Mouse (Mus musculus) embryonic facial prominence, embryonic 11.5 days (tissue): ENCODE measurements around the gene Arid3b. TPM values are rescaled to one million over a fixed set of nuclear protein-coding genes. Genes with fewer than 3 reads are reported as not detected.

Experiments
- ATAC-seq: fragments of 200-750 bp; cut with Nextera tagmentation; replicated peaks from 2 replicates; pipeline ENCODE4 v1.8.0; 2017; ENCODE audit warnings: low read depth; ENCODE audit not compliant: insufficient number of reproducible peaks, low FRiP score, low TSS enrichment
- DNase-seq: peaks from one replicate; pipeline ENCODE4 v3.0.0-alpha.2; 2015; ENCODE audit warnings: low spot score
- H3K27ac ChIP-seq: fragments of 300-500 bp; sonication (generic); replicated peaks from 2 replicates; pipeline ENCODE4 v1.5.1; 2014; ENCODE audit warnings: mild to moderate bottlenecking, low read depth, low read length, control low read depth
- H3K27me3 ChIP-seq: fragments of 300-500 bp; sonication (generic); 2 replicates; pipeline ENCODE4 v1.6.1; 2014; ENCODE audit warnings: mild to moderate bottlenecking, low read length, moderate library complexity, mixed read lengths; ENCODE audit not compliant: control insufficient read depth, insufficient read depth
- H3K36me3 ChIP-seq: fragments of 300-500 bp; sonication (generic); replicated peaks from 2 replicates; pipeline ENCODE4 v1.6.1; 2014; ENCODE audit warnings: low read depth, mild to moderate bottlenecking, low read length, moderate library complexity, mixed read lengths; ENCODE audit not compliant: control insufficient read depth, insufficient read depth
- H3K4me1 ChIP-seq: fragments of 300-500 bp; sonication (generic); 2 replicates; pipeline ENCODE4 v1.6.1; 2014; ENCODE audit warnings: low read length, mixed read lengths; ENCODE audit not compliant: control insufficient read depth, insufficient read depth
- H3K4me2 ChIP-seq: fragments of 300-500 bp; sonication (generic); 2 replicates; pipeline ENCODE4 v1.6.1; 2014; ENCODE audit warnings: low read depth, mild to moderate bottlenecking, control low read depth, low read length, moderate library complexity
- H3K4me3 ChIP-seq: fragments of 300-500 bp; sonication (generic); 2 replicates; pipeline ENCODE4 v1.5.1; 2014; ENCODE audit warnings: low read depth, low read length, control low read depth
- H3K9ac ChIP-seq: fragments of 300-500 bp; sonication (generic); replicated peaks from 2 replicates; pipeline ENCODE4 v1.6.1; 2014; ENCODE audit warnings: mild to moderate bottlenecking, control low read depth, low read length
- H3K9me3 ChIP-seq: fragments of 300-500 bp; sonication (generic); replicated peaks from 2 replicates; pipeline ENCODE4 v1.6.1; 2016; ENCODE audit warnings: mild to moderate bottlenecking, low read length, inconsistent platforms, mixed read lengths; ENCODE audit not compliant: control insufficient read depth
- WGBS: fragments of 180-500 bp; shearing (Covaris S2); extraction: QIAGEN DNeasy Blood & Tissue Kit; methylation state at CpG from one replicate; pipeline ENCODE4 v1.1.7; 2014; 5-methylcytosine and 5-hydroxymethylcytosine counted together
- polyA plus RNA-seq: library from polyadenylated mRNA; unstranded; fragments of >200 nt; fragmentation: Nextera tagmentation; extraction: Ambion mirVana; gene quantifications from 2 replicates; pipeline ENCODE4 v1.2.1, GENCODE M21; 2014

The Arid3b gene
- polyA plus RNA-seq, 1 experiment from 2014 or later, result 23.2 TPM

DNA sequence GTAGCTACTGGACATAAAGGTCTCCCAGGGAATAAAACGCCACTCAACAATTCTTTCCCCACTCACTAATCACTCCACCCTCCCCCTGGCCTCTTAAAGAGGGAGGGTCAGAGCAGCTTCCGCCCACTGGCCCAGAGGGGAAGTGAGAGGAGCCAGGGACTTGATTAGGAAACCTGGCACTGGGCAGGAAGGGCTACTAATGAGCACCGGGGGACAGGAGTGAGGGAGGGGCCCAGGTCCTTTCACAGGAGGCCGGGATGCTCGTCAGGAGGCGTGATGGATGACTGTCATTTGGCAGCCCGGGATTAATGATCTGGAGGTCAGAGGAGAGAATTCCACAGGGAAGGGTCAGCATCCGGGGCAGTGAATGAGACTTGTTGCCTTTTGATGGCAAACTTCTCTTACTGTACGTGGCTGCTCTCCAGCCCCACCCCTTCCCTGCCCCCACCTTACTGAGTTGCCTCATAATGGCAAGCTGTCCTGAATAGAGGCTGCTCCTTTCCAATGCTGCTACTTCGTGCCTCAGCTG lies 37.8 kb downstream of the Arid3b start:
- DNase-seq (peak; percentile 39), ATAC-seq (peak; percentile 63)
- Histone ChIP-seq H3K4me1 (no peaks in the 10 kb centered on the region; the same call in none of the 2 replicates), H3K9me3 (no peaks in the 10 kb centered on the region), H3K4me2 (no peak overlapping the region), H3K4me3 (no peak overlapping the region), H3K27ac (no peak overlapping the region), H3K27me3 (no peaks in the 10 kb centered on the region), H3K36me3 (peaks cover 3% of the 10 kb centered on the region; the same call in 1 of the 2 replicates), H3K9ac (no peak overlapping the region)
- WGBS, result 7% methylated on average over 10 of the region's 10 CpGs

DNA sequence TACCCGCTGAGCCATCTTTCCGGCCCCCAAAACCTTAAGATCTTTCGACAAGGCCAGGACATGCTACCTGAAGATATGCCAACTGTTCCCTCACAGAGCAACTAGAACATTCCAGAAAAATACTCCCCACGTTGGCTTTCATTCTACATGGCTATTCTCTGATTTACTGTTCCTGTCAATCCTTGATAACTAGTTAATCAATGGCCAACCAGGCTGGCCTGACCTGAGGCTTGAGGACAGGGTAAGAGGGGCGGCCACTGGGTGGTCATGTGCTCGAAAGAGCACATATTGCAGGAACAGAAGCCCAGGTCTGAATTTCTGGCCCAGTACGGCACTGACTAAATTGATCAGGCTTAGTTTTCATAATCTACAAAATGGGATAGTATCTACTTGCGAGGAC lies 39.1 kb downstream of the Arid3b start:
- Histone ChIP-seq H3K9me3 (no peaks in the 10 kb centered on the region), H3K27ac (no peak overlapping the region), H3K9ac (no peak overlapping the region), H3K27me3 (no peaks in the 10 kb centered on the region), H3K36me3 (peaks cover 3% of the 10 kb centered on the region; the same call in 1 of the 2 replicates), H3K4me1 (no peaks in the 10 kb centered on the region; the same call in 1 of the 2 replicates), H3K4me3 (no peak overlapping the region), H3K4me2 (no peak overlapping the region)
- DNase-seq (no peak), ATAC-seq (no peak)
- 94% methylated on average over 8 of the region's 8 CpGs for WGBS

DNA sequence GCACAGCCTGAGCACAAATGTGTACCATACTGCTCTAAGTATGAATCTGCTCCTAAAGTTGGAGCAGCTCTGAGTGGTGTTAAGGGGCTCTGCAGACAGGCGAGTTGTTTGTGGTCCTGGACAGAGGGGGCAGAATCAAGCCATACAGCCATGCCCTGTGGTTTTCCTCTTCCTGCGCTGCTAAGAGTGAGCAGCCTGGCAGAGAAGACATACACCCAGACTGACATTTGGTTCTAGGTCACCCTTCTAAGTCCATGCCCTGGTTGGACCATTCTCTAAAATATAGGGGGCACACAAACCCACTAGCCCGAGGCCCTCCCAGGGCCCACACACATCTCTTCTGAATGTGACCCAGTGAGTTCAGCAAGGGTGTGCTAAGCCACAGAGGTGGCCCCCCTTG lies 46.9 kb downstream of the Arid3b start:
- DNase-seq, result no peak
- no peaks in the 10 kb centered on the region for H3K27me3 ChIP-seq
- peaks cover 2% of the 10 kb centered on the region for H3K36me3 ChIP-seq
- no peak overlapping the region for H3K27ac ChIP-seq
- H3K9ac ChIP-seq, result no peak overlapping the region
- no peak overlapping the region for H3K4me2 ChIP-seq
- no peak overlapping the region for H3K4me3 ChIP-seq
- no peaks in the 10 kb centered on the region for H3K9me3 ChIP-seq
- ATAC-seq, result no peak
- 85% methylated on average over 3 of the region's 3 CpGs for WGBS
- no peaks in the 10 kb centered on the region for H3K4me1 ChIP-seq

DNA sequence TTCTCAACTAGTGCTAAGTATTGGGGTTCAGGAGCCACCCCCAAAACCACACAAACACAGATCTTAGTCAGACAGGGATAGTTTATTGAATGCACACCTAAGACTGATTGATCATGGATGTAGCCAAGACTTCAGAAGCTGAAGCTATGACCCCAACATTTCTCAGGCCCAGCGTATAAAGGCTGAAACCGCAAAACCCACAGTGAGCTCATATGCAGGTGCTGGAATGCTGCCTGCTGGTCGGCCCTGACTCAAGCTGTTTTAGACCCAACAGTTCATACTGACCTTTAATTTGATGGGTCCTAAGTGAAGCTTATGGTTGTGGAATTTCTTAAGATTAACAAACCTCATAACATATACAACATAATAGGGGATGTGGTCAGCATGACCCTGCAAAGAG lies 53.9 kb downstream of the Arid3b start:
- DNase-seq (no peak), ATAC-seq (no peak)
- H3K27me3 ChIP-seq, result no peaks in the 10 kb centered on the region
- H3K9ac ChIP-seq, result no peak overlapping the region
- 90% methylated on average over 3 of the region's 3 CpGs for WGBS
- no peak overlapping the region for H3K27ac ChIP-seq
- H3K4me1 ChIP-seq, result no peaks in the 10 kb centered on the region
- H3K9me3 ChIP-seq, result no peaks in the 10 kb centered on the region
- no peaks in the 10 kb centered on the region for H3K36me3 ChIP-seq
- H3K4me2 ChIP-seq, result no peak overlapping the region
- no peak overlapping the region for H3K4me3 ChIP-seq

DNA sequence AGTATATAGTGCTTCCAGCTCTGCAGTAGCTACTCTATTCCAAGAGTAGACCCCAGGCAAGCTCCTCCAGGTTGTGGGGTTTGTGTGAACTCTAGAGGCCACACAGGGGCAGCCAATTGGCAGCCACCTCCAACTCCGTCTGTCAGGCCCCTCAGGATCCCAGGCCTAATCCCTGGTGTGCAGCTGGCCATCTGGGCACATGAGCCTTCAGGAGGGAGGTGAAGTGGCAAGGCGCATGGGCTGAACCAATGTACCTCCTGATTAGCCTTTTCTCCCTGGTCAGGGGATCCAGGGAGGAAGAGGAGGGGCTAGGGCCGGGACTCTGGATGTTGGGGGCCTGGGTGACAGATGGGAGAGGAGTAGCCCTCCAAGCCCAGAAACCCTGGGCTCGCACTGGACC lies 60.9 kb downstream of the Arid3b start:
- Histone ChIP-seq H3K9me3 (no peaks in the 10 kb centered on the region), H3K4me2 (no peak overlapping the region), H3K4me3 (no peak overlapping the region), H3K4me1 (no peaks in the 10 kb centered on the region), H3K36me3 (no peaks in the 10 kb centered on the region), H3K27ac (no peak overlapping the region), H3K27me3 (no peaks in the 10 kb centered on the region), H3K9ac (no peak overlapping the region)
- no peak for DNase-seq
- ATAC-seq, result no peak
- 66% methylated on average over 4 of the region's 4 CpGs for WGBS

DNA sequence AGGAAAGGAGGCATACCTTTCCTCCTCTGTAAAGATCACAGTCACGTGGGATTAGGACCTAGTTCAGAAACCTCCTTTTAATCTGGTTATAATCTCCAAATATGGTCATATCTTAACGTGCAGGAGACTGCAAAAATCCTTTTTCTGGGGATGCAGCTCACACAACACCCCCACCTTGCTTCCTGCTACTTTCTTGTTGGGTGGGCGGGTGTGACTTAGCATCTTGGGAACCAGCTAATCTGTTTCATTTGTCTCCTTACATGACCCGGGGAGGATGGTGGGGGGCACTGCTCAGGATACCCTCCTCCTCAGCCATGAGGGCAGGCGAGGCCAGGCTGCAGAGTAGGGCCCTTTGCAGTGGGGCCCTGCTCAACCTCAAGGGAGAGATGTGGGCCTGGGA lies 61.6 kb downstream of the Arid3b start:
- Histone ChIP-seq H3K4me1 (no peaks in the 10 kb centered on the region), H3K27me3 (no peaks in the 10 kb centered on the region), H3K9ac (no peak overlapping the region), H3K36me3 (no peaks in the 10 kb centered on the region), H3K4me3 (no peak overlapping the region), H3K27ac (no peak overlapping the region), H3K4me2 (no peak overlapping the region), H3K9me3 (no peaks in the 10 kb centered on the region)
- ATAC-seq (no peak), DNase-seq (no peak)
- WGBS, result 72% methylated on average over 5 of the region's 5 CpGs

DNA sequence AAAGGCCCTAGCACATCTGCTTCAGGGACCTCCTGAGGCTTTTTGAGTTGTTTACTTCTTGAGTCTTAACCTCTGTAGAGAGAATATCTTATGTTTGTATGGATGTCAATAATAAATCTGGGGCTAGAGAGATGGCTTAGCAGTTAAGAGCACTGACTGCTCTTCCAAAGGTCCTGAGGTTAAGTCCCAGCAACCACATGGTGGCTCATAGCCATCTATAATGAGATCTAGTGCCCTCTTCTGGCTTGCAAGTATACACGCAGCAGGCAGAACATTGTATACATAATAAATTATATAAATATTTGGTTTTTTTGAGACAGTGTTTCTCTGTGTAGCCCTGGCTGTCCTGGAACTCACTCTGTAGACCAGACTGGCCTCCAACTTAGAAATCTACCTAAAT lies 62.4 kb downstream of the Arid3b start:
- Histone ChIP-seq H3K4me1 (no peaks in the 10 kb centered on the region), H3K27me3 (no peaks in the 10 kb centered on the region), H3K4me2 (no peak overlapping the region), H3K27ac (no peak overlapping the region), H3K9ac (no peak overlapping the region), H3K36me3 (no peaks in the 10 kb centered on the region), H3K9me3 (no peaks in the 10 kb centered on the region), H3K4me3 (no peak overlapping the region)
- peak; percentile 40 for DNase-seq
- no peak for ATAC-seq
- 4% methylated on average over 1 of the region's 1 CpGs for WGBS

DNA sequence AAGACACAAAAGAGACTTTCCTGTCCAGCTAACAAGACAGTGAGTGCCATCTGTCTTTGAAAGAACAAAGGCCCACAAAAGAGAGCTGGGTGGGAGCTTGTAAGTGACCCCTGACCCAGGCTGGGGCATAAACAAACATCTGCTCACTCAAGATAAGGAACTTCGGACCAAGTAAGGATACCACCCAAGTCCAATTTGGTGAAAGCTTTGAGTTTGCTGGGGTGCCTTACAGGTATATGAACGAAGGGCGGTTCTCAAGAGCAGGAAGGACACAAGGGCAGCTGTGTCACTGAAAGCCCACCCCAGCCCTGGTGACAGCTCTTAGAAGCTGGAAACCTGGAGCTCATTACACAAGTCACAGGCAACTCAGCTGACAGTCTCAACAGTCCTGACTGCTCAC lies 62.8 kb downstream of the Arid3b start:
- H3K9me3 ChIP-seq, result no peaks in the 10 kb centered on the region
- H3K9ac ChIP-seq, result no peak overlapping the region
- no peaks in the 10 kb centered on the region for H3K27me3 ChIP-seq
- ATAC-seq (no peak), DNase-seq (no peak)
- no peak overlapping the region for H3K4me3 ChIP-seq
- 77% methylated on average over 3 of the region's 3 CpGs for WGBS
- H3K4me1 ChIP-seq, result no peaks in the 10 kb centered on the region
- H3K27ac ChIP-seq, result no peak overlapping the region
- H3K36me3 ChIP-seq, result no peaks in the 10 kb centered on the region
- H3K4me2 ChIP-seq, result no peak overlapping the region
